Mouse (Mus musculus): ENCODE results near the gene Gm8926.
"Not testable (repeated sequence)": the region's sequence is repeated elsewhere in the genome, so short reads cannot be mapped to it uniquely, and the experiment has no call there.

Gene Gm8926

DNA sequence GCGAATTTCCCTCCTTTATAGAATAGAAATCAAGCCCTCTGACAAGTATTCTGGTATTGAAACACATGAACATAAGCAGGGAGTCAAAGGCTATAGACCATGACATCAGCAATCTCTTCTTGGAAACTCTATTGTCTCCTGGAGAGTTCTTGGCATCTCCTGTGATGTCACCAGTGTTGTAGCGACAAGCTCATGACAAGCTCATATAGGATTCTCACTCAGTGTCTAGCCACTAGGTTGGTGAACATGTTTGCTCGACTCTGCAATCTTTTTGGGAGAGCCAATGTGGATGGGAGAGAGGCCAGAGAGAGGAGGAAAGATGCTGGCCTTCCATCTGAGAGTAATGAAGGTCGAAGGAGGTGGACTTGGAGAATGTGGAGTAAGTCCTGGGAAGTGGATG, at the start of gene Gm8926:
Gene Gm8926, plus strand, starts transcription at position 301 of the 400 bp plus-strand sequence.
- DNase-seq (ENCODE audit: inconsistent ontology term): not testable (repeated sequence)
